22 mouse cellular contexts compared by ENCODE assay signal in the genomic region with DNA sequence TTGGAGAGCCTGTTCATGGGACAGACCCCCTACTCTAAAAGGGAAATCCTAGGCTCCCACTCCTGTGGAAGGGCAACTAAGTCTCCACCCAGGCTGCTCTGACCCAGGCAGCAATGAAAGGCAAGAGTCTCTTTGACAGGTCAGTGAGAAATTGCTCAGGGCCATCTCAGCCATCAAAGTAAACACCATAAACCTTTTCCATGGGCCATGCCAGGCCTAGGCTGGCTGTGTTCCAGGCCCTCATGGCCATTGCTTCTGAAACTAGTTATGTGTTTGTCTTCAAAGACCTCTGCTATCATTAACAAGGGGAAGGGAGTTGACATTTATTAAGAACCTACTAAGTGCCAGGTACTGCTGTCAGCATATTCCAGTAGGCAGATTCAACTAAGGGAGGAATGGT.
DNase-seq lines count a peak whose midpoint lies in the region; TF ChIP-seq lines count a peak whose summit lies in the region.
"Had no signal": no experiment of that assay in that cellular context is flagged by ENCODE, and none has a peak within 500 bp of the region (broad histone marks: within the 10 kb centered on the region; RNA-seq: fewer than 3 reads in every experiment).

No protein-coding gene starts in this region.

- H3K27ac ChIP-seq in gastrocnemius, adult 2 months: no peak overlapping the region
- 0 out of 2 replicates have a peak overlapping the region, but pooled peaks have one; percentile 18 for H3K27ac ChIP-seq in small intestine, adult 2 months (ENCODE audit: insufficient read depth, low read depth, low read length)
- H3K27ac ChIP-seq: embryonic facial prominence, embryonic 10.5 days; forebrain, embryonic 10.5 days; hindbrain, embryonic 14.5 days; limb, embryonic 13.5 days; liver, embryonic 14.5 days; macrophage; stomach, postnatal 0 days had no signal

- DNase-seq in gastrocnemius, adult 2 months: peak; percentile 16
- no peak for DNase-seq in gastrocnemius, postnatal 4 days (ENCODE audit: low spot score in 2 of 2)
- peak; percentile 10 for DNase-seq in lung, postnatal 14 days
- DNase-seq in lung, postnatal 25 days (ENCODE audit: low spot score): no peak
- peak; percentile 37 for DNase-seq in adrenal gland, postnatal 25 days
- no peak for DNase-seq in spleen, postnatal 36 days (ENCODE audit: low spot score in 2 of 2)
- DNase-seq in cerebellum, postnatal 10 days: no peak
- DNase-seq: cerebellum, adult 9-11 months; forebrain, postnatal 0 days; gastrocnemius, postnatal 36 days; heart, postnatal 4 days; thymus, adult 2 months; thymus, postnatal 4 days had no signal

- no peak for TF ChIP-seq POLR2A in small intestine, adult 2 months (IDR thresholded peaks at IDR 0.05; ENCODE audit: low read depth, low read length)

- no peak overlapping the region for H3K4me3 ChIP-seq in gastrocnemius, adult 2 months
- H3K4me3 ChIP-seq in small intestine, adult 2 months (ENCODE audit: low read depth, low read length): no peak overlapping the region
- H3K4me3 ChIP-seq: embryonic facial prominence, embryonic 10.5 days; forebrain, embryonic 10.5 days; limb, embryonic 13.5 days; myocyte had no signal

- intact Hi-C loops in gastrocnemius, adult 2 months (cut with DNase I): no loop called here

- no peak for TF ChIP-seq CTCF in gastrocnemius, adult 2 months (IDR thresholded peaks at IDR 0.05)
- TF ChIP-seq CTCF in small intestine, adult 2 months (IDR thresholded peaks at IDR 0.05; ENCODE audit: extremely low read depth, insufficient read length, insufficient replicate concordance, low read depth, low read length): no peak

- H3K36me3 ChIP-seq in small intestine, adult 2 months (ENCODE audit: control insufficient read depth, insufficient read depth, low read length): no peaks in the 10 kb centered on the region
- H3K36me3 ChIP-seq: embryonic facial prominence, embryonic 10.5 days; forebrain, embryonic 10.5 days; limb, embryonic 13.5 days had no signal

- no peaks in the 10 kb centered on the region for H3K27me3 ChIP-seq in small intestine, adult 2 months (ENCODE audit: control insufficient read depth, insufficient read depth, low read length)
- H3K27me3 ChIP-seq: limb, embryonic 13.5 days had no signal

- peaks cover 6% of the 10 kb centered on the region; the same call in 1 of the 2 replicates for H3K4me1 ChIP-seq in small intestine, adult 2 months (ENCODE audit: control insufficient read depth, insufficient read depth, insufficient read length, low read length)
- H3K4me1 ChIP-seq: forebrain, embryonic 10.5 days; limb, embryonic 13.5 days had no signal

Comparison
In these comparisons a context has a peak if more than half of its experiments do, and no peak if none do; other contexts are left out.
1. DNase-seq: peak in gastrocnemius, adult 2 months (single experiment), lung, postnatal 14 days (single experiment) and adrenal gland, postnatal 25 days (single experiment); none in gastrocnemius, postnatal 4 days (0 of 2), lung, postnatal 25 days (single experiment), spleen, postnatal 36 days (0 of 2) and cerebellum, postnatal 10 days (0 of 2).